Mouse (Mus musculus) urinary bladder, adult 2 months (tissue): ENCODE measurements around the gene Slc7a8. TPM values are rescaled to one million over a fixed set of nuclear protein-coding genes. Genes with fewer than 3 reads are reported as not detected.
A peak's percentile ranks its signal among the peaks of the same experiment; 100 is the strongest.
"Not testable (repeated sequence)": the region's sequence is repeated elsewhere in the genome, so short reads cannot be mapped to it uniquely, and the experiment has no call there.

ENCODE experiments used
- DNase-seq: peaks from one replicate; pipeline ENCODE4 v3.0.0; 2022; ENCODE audit warnings: low spot score
- polyA plus RNA-seq: library from polyadenylated mRNA; depleted of rRNA; stranded (reverse); fragments of >200 nt; gene quantifications from 2 replicates; pipeline ENCODE4 v1.2.3, GENCODE M21; 2012

The Slc7a8 gene
- polyA plus RNA-seq, 1 experiment, result 20.0 TPM

- peak; percentile 55 for DNase-seq
Observed at GRCm38 (mm10) chr14:54780836-54781609, 723 bp downstream of the Slc7a8 start.

- DNase-seq, result no peak
Observed at GRCm38 (mm10) chr14:54780084-54780483, 1.7 kb downstream of the Slc7a8 start.

GRCm38 (mm10) chr14:54777893-54778292 lies 3.9 kb downstream of the Slc7a8 start:
- no peak for DNase-seq

GRCm38 (mm10) chr14:54776768-54777167 lies 5.0 kb downstream of the Slc7a8 start:
- DNase-seq, result no peak

GRCm38 (mm10) chr14:54775534-54776041 lies 6.2 kb downstream of the Slc7a8 start:
- no peak for DNase-seq

GRCm38 (mm10) chr14:54772333-54772856 lies 9.4 kb downstream of the Slc7a8 start:
- no peak for DNase-seq

- DNase-seq, result no peak
Observed at GRCm38 (mm10) chr14:54770373-54770772, 11.4 kb downstream of the Slc7a8 start.

- no peak for DNase-seq
Observed at GRCm38 (mm10) chr14:54769068-54769425, 12.7 kb downstream of the Slc7a8 start.

- no peak for DNase-seq
Observed at GRCm38 (mm10) chr14:54768314-54769067, 13.3 kb downstream of the Slc7a8 start.

- DNase-seq, result not testable (repeated sequence)
Observed at GRCm38 (mm10) chr14:54766937-54767336, 14.8 kb downstream of the Slc7a8 start.

- no peak for DNase-seq
Observed at GRCm38 (mm10) chr14:54756382-54756781, 25.4 kb downstream of the Slc7a8 start.

- peak; percentile 29 for DNase-seq
Observed at GRCm38 (mm10) chr14:54754602-54755018, 27.1 kb downstream of the Slc7a8 start.

- DNase-seq, result no peak
Observed at GRCm38 (mm10) chr14:54753986-54754601, 27.7 kb downstream of the Slc7a8 start.

- DNase-seq, result no peak
Observed at GRCm38 (mm10) chr14:54752938-54753337, 28.8 kb downstream of the Slc7a8 start.

- DNase-seq, result no peak
Observed at GRCm38 (mm10) chr14:54751768-54752167, 30.0 kb downstream of the Slc7a8 start.

- DNase-seq, result no peak
Observed at GRCm38 (mm10) chr14:54749238-54749637, 32.5 kb downstream of the Slc7a8 start.

- peak; percentile 29 for DNase-seq
Observed at GRCm38 (mm10) chr14:54747942-54748917, 33.5 kb downstream of the Slc7a8 start.

- no peak for DNase-seq
Observed at GRCm38 (mm10) chr14:54746038-54746437, 35.7 kb downstream of the Slc7a8 start.

GRCm38 (mm10) chr14:54744473-54744872 lies 37.3 kb downstream of the Slc7a8 start:
- DNase-seq, result no peak

GRCm38 (mm10) chr14:54742375-54742774 lies 39.4 kb downstream of the Slc7a8 start:
- no peak for DNase-seq

GRCm38 (mm10) chr14:54741721-54742120 lies 40.0 kb downstream of the Slc7a8 start:
- DNase-seq, result no peak
